Mouse (Mus musculus): Measurements from ENCODE around the gene Ptprf. TPM values are rescaled to one million over a fixed set of nuclear protein-coding genes. Genes with fewer than 3 reads are reported as not detected.

Gene Ptprf
- total RNA-seq (2014; rRNA removed) (178 and 196 TPM in 2 replicates), polyA plus RNA-seq (2015; fragmentation: Nextera tagmentation; extraction: Ambion mirVana) (39.2 and 44.4 TPM in 2 replicates)

DNA sequence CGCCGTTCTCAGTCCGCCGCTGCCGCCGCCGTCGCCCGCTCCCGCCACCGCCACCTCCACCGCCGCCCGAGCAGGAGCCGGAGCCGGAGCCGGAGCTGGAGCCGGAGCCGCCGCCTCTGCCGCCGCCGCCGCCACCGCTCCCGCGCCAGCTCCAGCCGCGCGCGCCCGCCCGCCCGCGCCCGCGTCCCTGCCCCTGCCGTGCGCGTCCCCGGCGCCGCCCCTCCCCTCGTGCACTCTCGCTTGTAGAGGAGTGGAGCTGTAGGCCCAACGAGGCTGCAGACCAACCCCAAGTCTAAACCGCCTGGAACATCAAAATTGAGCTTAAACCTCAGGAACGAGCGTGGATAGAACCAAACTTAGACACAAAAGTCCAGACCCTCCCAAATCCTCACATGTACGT, at the start of gene Ptprf:
Gene Ptprf (minus strand): TSS at position 175 of the 400 bp plus-strand sequence.
- peaks cover 13% of the 10 kb centered on the region for H3K4me1 ChIP-seq (ENCODE audit: insufficient read depth, low read length)
- peak; percentile 58 for ATAC-seq
- 1% methylated on average over 22 of the region's 50 CpGs for WGBS
- peak within 1 kb of the TSS; percentile 85 for H3K27ac ChIP-seq
- TF ChIP-seq CTCF (IDR thresholded peaks at IDR 0.05; ENCODE audit: low read depth) = no peak
- H3K36me3 ChIP-seq (ENCODE audit: insufficient read depth, low read length) = no peaks in the 10 kb centered on the region
- peak within 1 kb of the TSS; percentile 88 for H3K9ac ChIP-seq (replicated peaks; ENCODE audit: low read length)
- peak; percentile 92 for DNase-seq (ENCODE audit: low spot score)
- peak within 1 kb of the TSS; percentile 87 for H3K4me2 ChIP-seq (ENCODE audit: low read depth, low read length)
- H3K4me3 ChIP-seq (ENCODE audit: low read length) = peak within 1 kb of the TSS; percentile 79
- no peaks in the 10 kb centered on the region for H3K27me3 ChIP-seq (ENCODE audit: insufficient read depth, low read length)
- no peaks in the 10 kb centered on the region for H3K9me3 ChIP-seq (ENCODE audit: low read length)

- no peaks in the 10 kb centered on the region for H3K27me3 ChIP-seq (ENCODE audit: insufficient read depth, low read length)
- 14% methylated on average over 7 of the region's 7 CpGs for WGBS
- no peak overlapping the region for H3K4me3 ChIP-seq (ENCODE audit: low read length)
- H3K9ac ChIP-seq (replicated peaks; ENCODE audit: low read length) = no peak overlapping the region
- H3K4me2 ChIP-seq (ENCODE audit: low read depth, low read length) = no peak overlapping the region
- peak; percentile 74 for TF ChIP-seq CTCF (IDR thresholded peaks at IDR 0.05; ENCODE audit: low read depth)
- H3K9me3 ChIP-seq (ENCODE audit: low read length) = no peaks in the 10 kb centered on the region
- peak; percentile 72 for ATAC-seq
- H3K4me1 ChIP-seq (ENCODE audit: insufficient read depth, low read length) = no peaks in the 10 kb centered on the region
- no peak overlapping the region for H3K27ac ChIP-seq
- no peaks in the 10 kb centered on the region for H3K36me3 ChIP-seq (ENCODE audit: insufficient read depth, low read length)
- peak; percentile 87 for DNase-seq (ENCODE audit: low spot score)
Observed at GRCm38 (mm10) chr4:118336658-118337057, 45.5 kb upstream of the Ptprf start.

GRCm38 (mm10) chr4:118335991-118336390, 44.8 kb upstream of the Ptprf start:
- no peak for ATAC-seq
- Histone ChIP-seq H3K27me3 (ENCODE audit: insufficient read depth, low read length) (no peaks in the 10 kb centered on the region), H3K9me3 (ENCODE audit: low read length) (no peaks in the 10 kb centered on the region), H3K9ac (replicated peaks; ENCODE audit: low read length) (no peak overlapping the region), H3K27ac (no peak overlapping the region), H3K4me1 (ENCODE audit: insufficient read depth, low read length) (no peaks in the 10 kb centered on the region), H3K36me3 (ENCODE audit: insufficient read depth, low read length) (no peaks in the 10 kb centered on the region), H3K4me2 (ENCODE audit: low read depth, low read length) (no peak overlapping the region), H3K4me3 (ENCODE audit: low read length) (no peak overlapping the region)
- no peak for DNase-seq (ENCODE audit: low spot score)
- no peak for TF ChIP-seq CTCF (IDR thresholded peaks at IDR 0.05; ENCODE audit: low read depth)
- 89% methylated on average over 4 of the region's 4 CpGs for WGBS

DNA sequence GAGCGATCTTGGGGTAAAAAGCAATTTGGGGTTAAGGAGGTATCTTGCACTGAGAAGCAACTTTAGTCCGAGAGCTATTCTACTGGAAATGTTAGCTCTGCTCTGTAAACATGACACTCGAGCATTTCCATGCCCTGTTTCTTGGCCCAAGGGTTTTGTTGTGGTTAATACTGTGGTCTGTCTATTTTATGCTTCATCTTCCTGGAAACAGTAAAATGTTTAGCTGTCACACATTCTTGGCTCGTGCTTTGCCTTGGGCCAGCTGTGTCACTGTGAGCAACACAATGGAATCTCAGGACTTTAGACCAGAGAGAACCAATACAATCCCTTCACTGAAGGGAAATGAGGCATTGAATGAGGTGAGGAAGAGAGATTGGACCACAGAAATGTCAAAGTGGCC, 40.6 kb upstream of the Ptprf start:
- Histone ChIP-seq H3K9me3 (ENCODE audit: low read length) (no peaks in the 10 kb centered on the region), H3K27ac (no peak overlapping the region), H3K36me3 (ENCODE audit: insufficient read depth, low read length) (no peaks in the 10 kb centered on the region), H3K9ac (replicated peaks; ENCODE audit: low read length) (no peak overlapping the region), H3K4me3 (ENCODE audit: low read length) (no peak overlapping the region), H3K4me2 (ENCODE audit: low read depth, low read length) (no peak overlapping the region), H3K4me1 (ENCODE audit: insufficient read depth, low read length) (no peaks in the 10 kb centered on the region), H3K27me3 (ENCODE audit: insufficient read depth, low read length) (no peaks in the 10 kb centered on the region)
- WGBS = 50% methylated on average over 4 of the region's 4 CpGs
- ATAC-seq = no peak
- TF ChIP-seq CTCF (IDR thresholded peaks at IDR 0.05; ENCODE audit: low read depth) = no peak
- DNase-seq (ENCODE audit: low spot score) = no peak

DNA sequence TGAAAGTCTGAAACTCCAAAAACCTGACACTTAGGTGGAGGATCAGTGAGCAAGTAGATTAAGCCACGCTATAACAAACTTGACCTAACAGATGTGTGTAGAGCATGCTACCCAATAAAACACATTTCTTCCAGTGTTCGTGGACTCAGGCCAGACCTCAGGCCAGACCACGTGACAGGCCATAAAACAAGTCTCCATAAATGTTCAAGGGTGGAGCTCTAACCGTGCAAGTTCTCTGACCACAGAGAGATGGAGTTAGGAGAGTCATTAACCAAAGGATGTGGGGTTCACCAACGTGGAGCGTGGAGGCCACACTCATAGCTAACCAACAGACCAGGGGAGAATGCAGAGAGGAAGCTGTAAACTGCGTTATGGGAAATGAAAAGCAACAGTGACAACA, 35.3 kb upstream of the Ptprf start:
- Histone ChIP-seq H3K4me3 (ENCODE audit: low read length) (no peak overlapping the region), H3K9ac (replicated peaks; ENCODE audit: low read length) (no peak overlapping the region), H3K27me3 (ENCODE audit: insufficient read depth, low read length) (no peaks in the 10 kb centered on the region), H3K4me2 (ENCODE audit: low read depth, low read length) (no peak overlapping the region), H3K9me3 (ENCODE audit: low read length) (no peaks in the 10 kb centered on the region), H3K36me3 (ENCODE audit: insufficient read depth, low read length) (no peaks in the 10 kb centered on the region), H3K27ac (no peak overlapping the region), H3K4me1 (ENCODE audit: insufficient read depth, low read length) (no peaks in the 10 kb centered on the region)
- DNase-seq (ENCODE audit: low spot score) (no peak), ATAC-seq (no peak)
- no peak for TF ChIP-seq CTCF (IDR thresholded peaks at IDR 0.05; ENCODE audit: low read depth)
- 78% methylated on average over 7 of the region's 7 CpGs for WGBS

DNA sequence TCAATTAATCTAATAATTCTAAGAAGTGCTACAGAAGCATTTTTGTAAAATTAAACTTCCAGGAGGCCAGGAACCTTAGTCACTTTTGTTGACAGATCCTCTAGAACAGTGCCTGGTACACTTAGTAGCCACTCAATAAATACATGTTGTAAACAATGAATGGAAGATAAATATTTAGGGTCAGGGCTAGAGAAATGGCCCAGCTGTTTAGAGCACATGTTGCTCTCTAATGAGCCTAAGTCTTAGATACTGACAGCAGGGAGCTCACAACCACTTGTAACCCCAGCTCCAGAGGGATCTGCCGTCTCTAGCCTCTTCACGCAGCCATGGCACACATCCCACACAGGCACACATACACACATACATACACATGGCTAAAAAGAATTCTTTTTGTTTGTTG, 29.4 kb upstream of the Ptprf start:
- H3K4me3 ChIP-seq (ENCODE audit: low read length) = no peak overlapping the region
- peaks cover 8% of the 10 kb centered on the region; the same call in 1 of the 2 replicates for H3K4me1 ChIP-seq (ENCODE audit: insufficient read depth, low read length)
- H3K27ac ChIP-seq = no peak overlapping the region
- H3K9ac ChIP-seq (replicated peaks; ENCODE audit: low read length) = no peak overlapping the region
- no peak overlapping the region for H3K4me2 ChIP-seq (ENCODE audit: low read depth, low read length)
- DNase-seq (ENCODE audit: low spot score) (no peak), ATAC-seq (no peak)
- H3K9me3 ChIP-seq (ENCODE audit: low read length) = no peaks in the 10 kb centered on the region
- no peaks in the 10 kb centered on the region for H3K27me3 ChIP-seq (ENCODE audit: insufficient read depth, low read length)
- 65% methylated on average over 2 of the region's 2 CpGs for WGBS
- H3K36me3 ChIP-seq (ENCODE audit: insufficient read depth, low read length) = no peaks in the 10 kb centered on the region
- no peak for TF ChIP-seq CTCF (IDR thresholded peaks at IDR 0.05; ENCODE audit: low read depth)

- Histone ChIP-seq H3K4me2 (ENCODE audit: low read depth, low read length) (0 out of 2 replicates have a peak overlapping the region, but pooled peaks have one; percentile 21), H3K27ac (peak overlapping the region; percentile 45; the same call in 1 of the 2 replicates), H3K4me1 (ENCODE audit: insufficient read depth, low read length) (peaks cover 8% of the 10 kb centered on the region; the same call in 1 of the 2 replicates), H3K4me3 (ENCODE audit: low read length) (no peak overlapping the region), H3K27me3 (ENCODE audit: insufficient read depth, low read length) (no peaks in the 10 kb centered on the region), H3K36me3 (ENCODE audit: insufficient read depth, low read length) (no peaks in the 10 kb centered on the region), H3K9me3 (ENCODE audit: low read length) (no peaks in the 10 kb centered on the region), H3K9ac (replicated peaks; ENCODE audit: low read length) (no peak overlapping the region)
- peak; percentile 52 for DNase-seq (ENCODE audit: low spot score)
- no peak for TF ChIP-seq CTCF (IDR thresholded peaks at IDR 0.05; ENCODE audit: low read depth)
- WGBS = 26% methylated on average over 8 of the region's 8 CpGs
- ATAC-seq = peak; percentile 83
Observed at GRCm38 (mm10) chr4:118319706-118320344, 28.6 kb upstream of the Ptprf start.
